Mouse (Mus musculus): ENCODE data around the gene Tspan4.

Tspan4 gene

DNA sequence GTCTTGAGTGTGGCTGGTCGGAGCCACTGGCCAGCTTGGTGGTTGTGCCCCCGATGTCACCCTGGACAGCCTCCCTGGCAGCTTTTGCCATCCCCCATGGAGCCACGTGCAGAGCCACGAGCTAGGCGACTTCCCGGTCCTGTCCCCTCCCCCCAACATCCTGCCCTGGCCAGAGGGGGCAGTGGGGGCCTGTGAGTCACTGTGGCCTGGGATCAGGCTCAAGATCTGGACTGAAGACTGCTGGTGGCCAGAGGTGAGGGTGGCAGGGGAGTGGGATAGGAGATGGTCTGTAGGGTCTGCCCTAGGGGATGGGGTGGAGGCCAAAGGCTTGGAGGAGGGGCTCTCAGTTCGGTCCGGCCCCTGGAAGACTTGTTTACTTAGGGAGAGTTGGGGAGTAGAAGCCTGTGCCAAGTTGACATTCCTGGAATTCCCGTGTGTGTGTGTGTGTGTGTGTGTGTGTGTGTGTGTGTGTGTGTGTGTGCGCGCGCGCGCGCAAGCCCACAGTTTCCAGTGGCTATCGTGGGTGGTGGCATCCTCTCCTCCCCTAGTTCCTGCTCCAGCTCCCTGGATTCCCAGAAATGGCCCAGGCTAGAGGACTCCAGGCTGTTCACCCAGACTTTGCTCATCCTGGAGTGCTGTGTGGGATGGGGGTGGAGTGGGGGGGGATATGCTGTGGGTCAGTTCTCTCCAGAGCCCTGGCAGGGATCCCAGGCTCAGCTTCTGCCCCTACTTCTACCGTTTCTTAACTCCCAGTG is 1.4 kb downstream of the Tspan4 start:
- no peak for DNase-seq (ENCODE audit: low read depth in 1 of 2, low spot score in 2 of 2)

DNA sequence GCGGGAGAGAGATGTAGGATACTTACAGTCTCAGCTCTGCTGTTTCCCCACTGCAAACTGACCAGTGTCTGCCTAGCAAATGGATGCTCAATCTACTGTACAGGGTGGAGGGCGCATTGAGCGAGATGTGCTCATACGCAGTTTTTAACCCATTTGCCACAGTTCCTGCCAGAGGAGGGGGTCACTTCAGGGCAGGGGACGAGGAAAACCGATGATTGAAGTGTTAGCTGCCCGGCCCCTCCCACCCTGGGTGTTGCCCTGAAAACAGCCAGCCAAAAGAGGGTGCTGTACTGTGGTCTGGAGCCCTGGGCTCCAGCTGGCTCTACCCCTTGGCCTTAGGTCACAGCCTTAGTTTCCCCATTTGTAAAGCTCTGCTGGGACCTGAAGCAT is 1.9 kb downstream of the Tspan4 start:
- no peak for DNase-seq (ENCODE audit: low read depth in 1 of 2, low spot score in 2 of 2)

DNA sequence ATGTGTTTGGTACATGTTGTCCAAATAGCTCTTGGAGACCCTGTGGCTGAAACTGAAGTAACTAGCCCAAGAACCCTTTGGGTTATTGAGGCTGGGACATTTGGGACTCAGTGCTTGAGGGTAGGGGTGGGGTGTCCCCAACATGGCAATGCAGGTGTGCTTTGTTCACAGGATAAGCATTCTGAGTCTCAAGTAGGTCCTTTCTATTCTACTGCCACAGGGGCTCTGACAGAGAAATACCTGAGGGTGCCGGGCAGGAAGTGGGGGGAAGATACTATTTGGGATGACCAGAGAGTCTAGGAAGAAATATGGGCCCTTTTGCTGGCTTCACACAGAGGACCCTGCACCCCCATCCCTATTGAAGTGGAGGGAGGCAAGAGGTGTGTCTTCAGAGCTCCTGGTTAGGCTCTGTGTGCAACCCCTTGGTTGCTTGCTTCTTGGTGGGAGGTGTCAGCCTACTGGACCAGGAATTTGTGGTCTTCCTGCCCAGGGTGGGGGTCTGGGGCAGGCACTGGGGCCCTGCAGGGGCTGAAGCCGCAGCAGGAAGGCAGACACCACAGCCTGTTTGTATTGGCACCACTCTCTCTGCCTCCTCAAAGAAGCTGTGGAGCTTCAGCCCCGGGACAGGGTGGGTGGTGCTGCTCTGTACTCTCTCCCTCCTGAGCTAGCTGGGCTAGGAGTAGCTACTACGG is 2.7 kb downstream of the Tspan4 start:
- DNase-seq (ENCODE audit: low read depth in 1 of 2, low spot score in 2 of 2): no peak

DNA sequence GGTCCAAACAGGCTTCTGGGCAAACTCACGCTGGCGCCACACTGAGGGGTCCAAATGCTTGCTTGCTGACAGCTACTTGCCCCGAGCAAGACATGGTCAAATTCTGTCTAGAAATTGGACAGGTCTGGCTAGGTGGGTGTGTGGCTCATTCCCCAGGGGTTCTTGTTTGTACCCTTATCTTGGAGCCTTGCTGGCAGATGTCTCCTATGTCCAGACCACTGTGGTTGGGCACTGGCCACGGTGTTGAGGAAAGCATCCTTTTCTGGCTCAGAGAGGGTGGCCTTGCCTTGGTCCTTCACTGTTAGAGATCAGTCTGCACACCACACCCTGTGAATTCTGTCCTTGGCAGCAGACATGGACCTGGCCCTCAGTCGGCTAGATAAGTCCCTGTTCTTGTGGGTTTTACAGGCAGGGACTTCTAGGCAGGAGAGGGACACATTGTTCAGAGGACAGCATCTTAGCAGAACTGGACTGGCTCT is 3.3 kb downstream of the Tspan4 start:
- no peak for DNase-seq (ENCODE audit: low read depth in 1 of 2, low spot score in 2 of 2)

DNA sequence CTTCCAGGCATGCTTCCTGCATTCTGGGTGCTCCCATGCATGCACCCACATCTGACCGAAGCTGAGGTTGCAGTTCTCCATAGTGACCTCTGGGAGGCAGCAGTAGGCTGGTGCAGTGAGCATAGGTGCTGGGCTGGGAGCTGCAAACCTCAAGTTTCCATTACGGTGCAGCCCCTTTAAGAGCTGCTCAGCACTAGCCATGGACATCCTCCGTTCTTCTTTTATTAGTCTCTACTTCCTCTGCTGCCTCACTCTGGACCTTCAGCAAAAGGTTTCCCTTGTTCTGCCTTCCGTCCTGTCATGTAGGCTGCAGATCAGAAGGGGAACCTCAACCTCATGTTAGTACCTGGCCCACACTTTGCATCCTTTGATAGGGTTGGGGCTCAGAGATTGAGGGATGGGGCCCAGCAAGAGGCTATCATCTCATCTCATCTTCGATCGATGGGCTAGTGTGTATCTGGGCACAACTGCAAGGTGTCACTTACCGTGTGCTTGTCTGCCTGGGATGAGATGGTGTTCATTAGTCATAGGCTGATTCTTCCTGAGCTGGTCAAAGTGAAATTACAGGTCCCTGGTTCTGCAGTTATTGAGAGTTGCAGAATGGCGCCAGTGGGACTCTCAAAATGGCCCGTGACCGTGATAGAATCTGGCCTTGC is 5.9 kb downstream of the Tspan4 start:
- peak in 1 of 2 experiments; percentile 52 for DNase-seq (ENCODE audit: low read depth in 1 of 2, low spot score in 2 of 2)

GRCm38 (mm10) chr7:141481498-141482401 is 6.7 kb downstream of the Tspan4 start:
- no peak for DNase-seq (ENCODE audit: low read depth in 1 of 2, low spot score in 2 of 2)

- no peak for DNase-seq (ENCODE audit: low read depth in 1 of 2, low spot score in 2 of 2)
These were observed 7.5 kb downstream of the Tspan4 start for GRCm38 (mm10) chr7:141482531-141483024.

GRCm38 (mm10) chr7:141483114-141483653 is 8.1 kb downstream of the Tspan4 start:
- DNase-seq (ENCODE audit: low read depth in 1 of 2, low spot score in 2 of 2): no peak

GRCm38 (mm10) chr7:141484186-141485120 is 9.4 kb downstream of the Tspan4 start:
- DNase-seq (ENCODE audit: low read depth in 1 of 2, low spot score in 2 of 2): no peak

DNA sequence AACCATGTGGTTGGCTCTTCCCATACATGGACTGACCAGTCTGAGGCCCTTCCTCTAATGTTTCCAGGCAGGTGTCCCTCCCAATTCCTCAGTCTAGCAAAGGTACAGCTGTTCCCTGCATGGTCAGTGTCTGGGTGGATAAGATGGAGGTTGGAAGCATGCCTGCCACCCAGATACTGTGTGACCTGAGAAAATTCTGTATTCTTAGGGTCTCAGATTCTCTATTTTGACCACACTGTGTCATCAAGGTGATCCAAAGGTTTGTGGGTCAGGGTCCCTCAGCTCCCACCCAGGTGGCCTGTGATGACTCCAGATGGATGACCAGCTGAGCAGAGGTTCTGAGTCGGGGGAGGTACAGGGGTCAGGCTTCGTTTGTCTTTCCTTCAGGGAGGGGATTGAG is 10.1 kb downstream of the Tspan4 start:
- DNase-seq (ENCODE audit: low read depth in 1 of 2, low spot score in 2 of 2): no peak

DNA sequence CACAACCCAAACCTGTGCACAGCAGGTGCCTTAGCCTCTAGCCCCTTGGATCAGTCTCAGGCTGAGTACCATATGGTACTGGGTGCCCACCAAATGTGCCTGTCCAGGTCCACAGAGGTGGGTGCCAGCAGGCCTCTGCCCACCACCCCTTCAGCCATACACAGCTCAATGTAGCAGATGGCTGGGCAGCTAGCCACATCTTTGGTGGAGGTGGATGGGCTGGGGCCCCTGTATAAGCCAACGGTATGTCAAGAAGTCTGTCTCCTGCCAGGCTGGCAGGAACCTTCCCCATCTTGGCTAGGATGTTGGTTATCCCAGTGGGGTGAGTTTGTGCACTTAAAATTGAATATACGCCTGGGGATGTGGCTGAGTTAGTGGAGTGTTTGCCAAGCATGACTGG is 10.6 kb downstream of the Tspan4 start:
- DNase-seq (ENCODE audit: low read depth in 1 of 2, low spot score in 2 of 2): no peak

DNA sequence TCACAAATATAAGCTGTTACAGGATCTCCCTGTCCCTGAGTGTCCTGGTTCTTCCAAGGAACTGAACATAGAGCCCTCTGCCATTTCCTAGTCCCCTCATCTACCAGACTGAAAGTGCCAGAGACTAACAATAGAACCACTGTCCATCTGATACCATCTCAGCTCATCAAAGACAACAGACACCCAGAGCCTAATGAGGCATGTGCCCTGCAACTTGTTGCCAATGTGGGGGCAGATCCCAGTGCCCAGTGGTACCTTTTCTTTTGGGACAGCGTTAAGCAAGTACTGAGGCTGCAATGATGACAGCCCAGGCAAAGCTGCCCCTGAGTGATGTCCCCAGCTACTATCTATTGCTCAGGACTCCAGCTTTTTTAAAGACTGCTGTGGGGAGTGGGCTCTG is 11.2 kb downstream of the Tspan4 start:
- DNase-seq (ENCODE audit: low read depth in 1 of 2, low spot score in 2 of 2): no peak

GRCm38 (mm10) chr7:141487141-141487540 is 12.1 kb downstream of the Tspan4 start:
- no peak for DNase-seq (ENCODE audit: low read depth in 1 of 2, low spot score in 2 of 2)

- DNase-seq (ENCODE audit: low read depth in 1 of 2, low spot score in 2 of 2): no peak
These were observed 16.1 kb downstream of the Tspan4 start for GRCm38 (mm10) chr7:141491151-141491550.

GRCm38 (mm10) chr7:141492738-141493137 is 17.7 kb downstream of the Tspan4 start:
- no peak for DNase-seq (ENCODE audit: low read depth in 1 of 2, low spot score in 2 of 2)

DNA sequence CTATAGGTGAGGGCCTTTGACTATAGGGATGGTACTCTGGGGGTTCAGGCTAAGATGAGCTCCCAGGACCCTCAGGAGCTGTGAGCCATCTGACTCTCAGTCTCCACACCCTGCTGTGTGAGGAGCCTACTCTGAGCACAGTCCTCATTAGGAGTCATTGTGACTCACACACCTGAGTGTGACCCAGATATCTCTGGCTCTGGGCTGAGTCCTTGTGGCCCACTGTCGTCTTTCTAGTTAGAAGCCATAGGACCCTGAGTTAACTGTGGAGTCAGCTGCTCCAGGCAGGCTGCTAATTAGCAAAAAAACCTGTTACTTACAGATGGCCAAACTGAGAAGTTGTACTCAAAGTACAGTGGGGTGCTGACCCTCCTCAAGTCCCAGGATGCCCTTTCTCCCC is 18.7 kb downstream of the Tspan4 start:
- DNase-seq (ENCODE audit: low read depth in 1 of 2, low spot score in 2 of 2): no peak

DNA sequence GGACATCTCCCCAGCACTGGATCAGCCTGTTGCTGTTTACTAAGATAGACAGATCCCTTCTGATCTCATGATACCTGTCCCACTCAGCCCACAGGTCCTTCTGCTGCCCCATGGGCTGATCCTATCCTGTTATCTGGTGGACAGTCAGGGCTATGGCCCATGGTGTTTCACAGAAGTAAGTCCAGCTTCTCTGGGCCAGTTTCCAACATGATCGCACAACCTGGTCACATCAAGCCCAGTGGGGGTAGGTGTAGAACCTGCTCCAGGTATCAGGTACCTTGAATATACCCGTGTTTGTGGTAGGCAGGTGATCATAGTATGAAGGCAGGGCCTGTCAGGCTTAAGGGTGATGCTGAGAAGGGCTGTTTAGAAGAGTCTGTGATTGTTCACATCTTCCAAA is 20.3 kb downstream of the Tspan4 start:
- DNase-seq (ENCODE audit: low read depth in 1 of 2, low spot score in 2 of 2): no peak

DNA sequence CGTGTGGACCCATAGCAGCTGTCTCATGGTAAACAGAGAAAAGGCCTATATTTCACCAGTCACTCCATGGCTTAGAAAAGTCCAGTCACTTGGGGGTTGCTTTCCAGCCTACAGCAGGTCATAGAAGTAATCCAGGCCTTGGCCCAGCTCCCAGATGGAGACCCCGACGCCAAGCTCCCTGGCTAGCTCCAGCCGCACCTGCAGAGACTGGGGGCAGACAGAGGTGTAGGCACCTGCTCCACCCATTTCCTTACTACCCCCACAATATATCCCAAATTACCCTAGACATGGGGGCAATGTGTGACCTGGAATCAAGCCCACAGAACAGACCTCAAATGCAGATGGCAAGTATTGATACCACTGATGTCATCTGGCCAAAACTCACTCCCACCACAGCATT is 20.9 kb downstream of the Tspan4 start:
- no peak for DNase-seq (ENCODE audit: low read depth in 1 of 2, low spot score in 2 of 2)

DNA sequence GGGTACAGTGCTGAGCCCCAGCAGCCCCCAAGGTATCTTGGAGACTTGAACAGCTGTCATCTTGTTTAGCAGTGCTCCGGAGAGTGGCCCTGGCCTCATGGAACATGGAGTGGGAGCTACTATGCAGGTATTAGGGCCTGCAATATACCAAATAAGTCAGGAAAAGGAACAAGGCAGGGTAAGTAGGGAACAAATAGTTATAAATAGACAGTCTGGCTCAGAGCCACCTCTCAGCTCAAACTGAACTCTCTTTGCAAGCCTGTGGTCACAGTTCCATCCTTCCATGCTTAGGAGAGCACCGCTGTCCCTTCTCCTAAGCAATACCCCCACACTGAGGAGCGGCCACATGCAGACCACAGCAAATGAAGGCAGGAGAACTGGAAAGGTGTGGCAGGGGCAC is 22.6 kb downstream of the Tspan4 start:
- DNase-seq (ENCODE audit: low read depth in 1 of 2, low spot score in 2 of 2): no peak

All from monocyte, adult 2 months (primary cell).